Mouse (Mus musculus) right cerebral cortex, postnatal 4 days (tissue): ENCODE data around the gene Sirt5.

ENCODE experiments used
- DNase-seq: peaks from one replicate; pipeline ENCODE4 v3.0.0-alpha.2; 2022

The Sirt5 gene

DNA sequence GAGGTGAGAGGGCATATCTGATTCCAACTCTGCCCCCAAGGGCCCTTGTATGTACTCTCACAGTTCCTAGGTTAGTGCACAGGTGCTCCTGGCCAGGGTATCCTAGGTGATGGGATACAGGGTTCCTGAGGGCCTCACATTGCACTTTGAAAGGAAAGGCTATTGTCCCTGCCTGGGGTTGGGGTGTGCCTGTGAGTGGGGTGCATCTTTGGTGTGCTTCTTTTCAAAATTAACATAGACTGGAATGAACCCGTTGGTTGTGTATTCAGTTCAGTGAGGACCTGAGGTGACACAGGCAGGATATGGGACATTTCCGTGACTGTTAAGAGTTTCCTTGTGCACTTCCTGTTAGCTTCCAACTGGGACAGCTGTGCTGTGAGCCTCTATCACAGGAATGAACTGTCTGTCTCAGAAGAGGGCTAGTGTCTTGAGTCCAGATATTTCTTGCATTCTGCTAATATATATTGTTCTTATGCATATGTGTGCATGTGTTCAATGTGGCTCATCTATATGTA lies 9.7 kb downstream of the Sirt5 start:
- DNase-seq = no peak

DNA sequence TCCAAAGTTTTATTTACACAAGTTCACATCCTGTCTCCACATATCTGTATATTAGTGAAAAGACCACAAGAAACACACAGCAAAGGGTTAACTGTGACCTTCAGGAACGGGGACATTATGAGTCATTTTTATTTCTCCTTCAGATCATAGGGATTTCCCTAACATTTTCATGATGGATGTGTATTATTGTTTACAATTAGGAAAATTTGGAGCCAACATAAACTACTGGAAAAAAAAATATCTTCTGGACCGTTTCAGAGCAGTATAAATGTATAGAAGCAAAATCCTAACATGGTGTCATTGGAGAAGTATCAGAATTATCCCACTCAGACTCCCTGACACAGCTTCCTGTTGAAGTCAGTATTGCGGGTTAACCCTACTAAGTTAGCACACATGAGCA lies 14.7 kb downstream of the Sirt5 start:
- no peak for DNase-seq

DNA sequence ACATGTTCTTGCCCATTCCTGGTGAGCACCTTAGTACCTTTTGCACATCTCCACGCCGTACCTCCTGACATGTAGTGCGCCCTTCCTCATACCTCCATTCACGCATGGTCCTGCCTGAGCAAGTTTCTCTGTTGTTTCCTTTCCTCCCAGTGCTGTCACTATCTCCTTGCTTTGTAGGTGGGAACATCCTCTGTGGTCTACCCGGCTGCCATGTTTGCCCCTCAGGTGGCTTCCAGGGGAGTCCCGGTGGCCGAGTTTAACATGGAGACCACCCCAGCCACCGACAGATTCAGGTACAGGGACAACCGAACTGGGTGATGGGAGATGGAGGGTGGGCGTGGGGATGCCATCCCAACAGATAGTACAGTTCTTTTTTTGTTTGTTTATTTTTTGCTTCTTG lies 20.0 kb downstream of the Sirt5 start:
- no peak for DNase-seq

DNA sequence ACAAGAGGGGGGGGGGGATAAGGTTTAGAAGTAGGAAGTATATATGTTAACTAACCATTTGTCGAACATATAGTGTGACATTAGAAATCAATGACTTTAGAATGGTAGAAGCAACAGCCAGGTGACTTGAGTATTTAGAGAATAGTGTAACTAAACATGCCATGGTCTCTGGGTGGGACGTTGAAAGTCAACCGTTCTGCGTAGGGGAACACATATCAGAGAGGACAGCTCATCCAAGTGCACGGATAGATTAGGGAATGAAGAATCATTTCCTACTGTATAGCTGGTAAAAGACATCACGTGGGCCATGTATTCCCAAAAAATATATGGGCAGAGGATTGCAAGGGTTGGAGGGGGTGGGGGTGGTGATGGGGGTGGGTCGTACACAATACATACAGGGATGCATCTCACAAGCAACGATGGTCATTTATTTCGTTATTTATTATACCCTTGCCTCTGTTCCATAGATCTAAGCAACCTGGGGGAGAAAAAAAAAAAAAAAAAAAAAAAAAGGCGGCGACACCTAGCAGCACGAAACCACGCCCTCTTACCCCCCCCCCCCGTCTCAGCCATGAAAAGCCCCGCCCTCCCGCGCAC lies 32.5 kb downstream of the Sirt5 start:
- no peak for DNase-seq

DNA sequence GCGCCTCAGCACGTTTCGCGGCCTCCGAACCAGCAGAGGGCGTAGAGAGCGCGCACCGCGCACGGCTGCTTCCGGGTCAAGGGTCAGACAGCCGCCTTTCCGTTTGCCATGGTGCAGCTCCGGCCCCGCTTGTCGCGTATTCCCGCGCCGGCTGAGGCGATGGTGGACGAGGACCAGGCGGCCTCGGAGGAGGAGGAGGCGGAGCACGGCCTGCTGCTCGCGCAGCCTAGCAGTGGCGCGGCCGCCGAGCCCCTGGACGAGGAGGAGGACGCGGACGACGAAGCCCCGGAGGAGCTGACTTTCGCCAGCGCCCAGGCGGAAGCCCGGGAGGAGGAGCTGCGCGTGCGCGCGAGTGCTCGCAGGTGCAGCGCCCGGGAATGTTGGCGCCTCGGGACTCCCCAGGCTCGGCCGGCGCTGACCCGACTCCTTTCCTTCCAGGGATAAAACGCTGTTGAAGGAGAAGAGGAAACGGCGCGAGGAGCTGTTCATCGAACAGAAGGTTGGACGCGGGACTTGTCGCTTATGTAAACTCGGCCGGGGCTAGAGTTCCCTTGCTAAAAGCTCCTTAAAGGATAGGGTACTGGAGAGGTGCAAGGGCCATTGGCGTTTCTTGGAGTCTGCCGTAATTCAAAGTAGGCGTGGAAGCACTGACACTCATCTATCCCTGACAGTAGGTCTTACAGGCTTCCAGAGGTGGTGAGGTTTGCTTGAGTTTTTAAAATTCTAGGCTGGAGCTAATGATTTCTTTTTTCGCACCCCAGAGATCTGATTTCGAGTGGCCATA lies 33.2 kb downstream of the Sirt5 start, which contains the start of gene Nol7:
TSS of gene Nol7 (plus strand) at position 94 of the 784 bp plus-strand sequence.
- peak; percentile 99 for DNase-seq

DNA sequence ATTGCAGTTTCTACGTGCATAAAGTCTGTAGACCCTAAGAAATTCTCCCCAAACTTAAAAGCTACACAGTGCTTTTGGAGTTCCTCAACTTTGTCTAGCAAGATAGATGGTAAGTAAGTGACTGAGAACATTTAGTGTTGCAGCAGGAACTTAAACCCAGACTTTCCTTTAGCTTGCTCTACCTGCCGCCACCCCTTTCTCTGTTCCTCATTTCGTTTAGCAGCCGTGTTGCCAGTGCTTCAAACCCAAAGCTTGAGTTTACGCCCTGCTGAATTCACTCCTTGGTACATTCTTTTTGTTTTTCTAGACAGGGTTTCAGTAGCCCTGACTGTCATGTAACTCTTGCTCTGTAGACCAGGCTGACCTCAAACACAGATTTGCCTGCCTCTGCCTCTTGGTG lies 34.3 kb downstream of the Sirt5 start:
- DNase-seq = no peak

DNA sequence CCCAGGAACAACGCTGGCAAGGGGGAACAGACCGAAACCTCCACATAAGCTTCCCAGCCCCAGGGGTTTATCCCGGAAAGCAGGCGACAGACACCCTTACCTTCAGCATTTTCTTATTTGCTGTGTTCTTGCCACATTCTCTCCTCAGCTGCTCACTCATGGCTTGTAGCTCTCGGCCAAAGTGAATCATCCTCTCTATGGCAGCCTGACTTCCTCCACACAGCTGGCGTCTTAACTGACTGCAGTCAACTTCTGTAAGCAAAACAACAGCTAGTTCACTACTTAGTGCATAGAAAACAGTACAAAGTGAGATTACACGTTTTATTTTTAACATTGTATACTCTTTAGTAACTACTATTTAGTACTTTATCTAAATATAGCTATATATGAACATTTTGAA lies 47.0 kb downstream of the Sirt5 start:
- DNase-seq = no peak

DNA sequence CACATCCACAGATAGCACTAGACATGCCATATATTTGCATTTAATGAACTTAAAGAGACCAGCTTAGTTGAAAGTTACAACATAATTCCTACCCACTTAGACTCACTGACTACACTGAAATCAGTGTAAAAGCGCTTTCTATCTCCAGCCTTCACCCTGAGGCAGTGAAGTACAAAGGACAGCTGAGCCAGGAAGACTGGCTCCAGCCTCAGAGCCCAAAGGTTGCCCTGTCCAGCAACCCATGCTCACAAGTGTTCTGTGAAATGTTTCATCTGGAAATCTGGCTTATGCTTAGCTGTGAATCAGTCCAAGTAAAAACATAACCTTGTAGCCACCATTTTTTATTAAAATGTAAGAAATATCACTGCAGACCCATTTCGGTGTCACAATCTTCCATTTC lies 48.3 kb downstream of the Sirt5 start:
- no peak for DNase-seq

DNA sequence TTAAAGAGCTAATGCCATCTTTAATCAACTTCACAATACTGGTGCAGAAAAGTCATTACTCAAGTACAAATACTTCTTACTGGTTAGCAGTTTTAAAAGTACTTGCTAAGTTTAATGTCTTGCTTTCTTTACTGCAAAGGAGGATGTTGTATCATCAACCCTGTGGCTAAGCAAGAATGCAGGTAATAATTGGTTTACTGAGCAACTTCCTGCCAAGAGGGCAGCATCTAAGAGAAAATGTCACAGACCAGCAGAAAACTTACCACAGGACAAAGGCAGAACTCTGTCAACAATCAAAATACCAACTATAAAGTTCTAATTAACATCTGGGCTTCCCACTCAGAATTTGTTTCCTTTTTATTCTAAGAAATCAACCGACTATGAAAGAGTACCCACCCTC lies 50.0 kb downstream of the Sirt5 start:
- no peak for DNase-seq

DNA sequence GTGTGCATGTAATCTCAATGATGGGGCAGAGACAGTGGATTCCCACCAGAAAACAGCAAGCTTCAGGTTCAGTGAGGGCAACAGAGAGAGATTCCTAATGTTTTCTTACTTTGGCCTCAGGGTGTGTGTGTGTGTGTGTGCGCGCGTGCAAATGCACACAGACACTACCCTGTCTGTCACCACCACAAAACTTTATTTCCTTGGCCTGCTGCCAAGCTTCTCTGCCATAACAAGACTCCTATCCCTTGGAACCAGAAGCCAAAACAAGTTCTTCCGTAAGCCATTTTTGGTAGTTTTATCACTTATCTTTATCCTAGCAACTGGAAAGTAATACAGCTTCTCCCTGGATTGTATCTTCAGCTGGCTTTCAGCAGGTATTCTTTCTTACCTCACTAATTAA lies 63.1 kb downstream of the Sirt5 start:
- no peak for DNase-seq

DNA sequence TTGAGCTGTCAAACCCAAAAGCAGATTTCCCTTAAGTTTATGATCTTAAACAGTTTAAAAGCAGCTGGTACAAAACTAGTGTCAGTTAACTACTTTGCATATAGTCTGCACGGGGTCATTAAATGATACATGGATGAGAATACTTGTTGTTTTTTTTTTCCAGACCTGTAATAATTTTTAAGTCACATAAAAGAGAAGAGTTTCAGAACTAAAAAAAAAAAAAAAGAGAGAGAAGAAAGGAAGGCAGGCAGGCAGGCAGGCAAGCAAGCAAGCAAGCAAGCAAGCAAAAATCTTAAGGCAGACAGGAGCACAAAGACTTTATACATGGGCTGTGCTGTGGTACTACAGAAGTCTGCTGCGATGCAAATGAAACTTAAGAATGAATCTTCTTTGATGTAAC lies 68.1 kb downstream of the Sirt5 start:
- no peak for DNase-seq

DNA sequence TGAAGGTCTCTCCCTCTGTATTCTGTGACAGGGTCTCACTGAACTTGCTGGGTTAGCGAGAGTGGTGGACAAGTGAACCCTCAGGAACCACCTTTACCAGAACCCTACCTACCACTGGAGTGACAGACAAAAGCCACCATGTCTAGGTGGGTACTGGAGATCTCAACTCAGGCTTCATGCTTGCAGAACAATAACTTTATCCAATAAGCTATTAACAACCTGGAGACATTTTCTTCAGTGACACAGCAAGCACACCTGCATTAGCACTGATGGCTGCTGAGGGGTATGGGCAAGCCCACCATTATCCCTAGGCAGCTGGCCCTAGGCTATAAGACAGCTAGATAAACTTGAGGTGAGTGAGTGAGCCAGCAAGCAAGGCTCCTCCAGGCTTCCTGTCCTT lies 75.1 kb downstream of the Sirt5 start:
- no peak for DNase-seq

DNA sequence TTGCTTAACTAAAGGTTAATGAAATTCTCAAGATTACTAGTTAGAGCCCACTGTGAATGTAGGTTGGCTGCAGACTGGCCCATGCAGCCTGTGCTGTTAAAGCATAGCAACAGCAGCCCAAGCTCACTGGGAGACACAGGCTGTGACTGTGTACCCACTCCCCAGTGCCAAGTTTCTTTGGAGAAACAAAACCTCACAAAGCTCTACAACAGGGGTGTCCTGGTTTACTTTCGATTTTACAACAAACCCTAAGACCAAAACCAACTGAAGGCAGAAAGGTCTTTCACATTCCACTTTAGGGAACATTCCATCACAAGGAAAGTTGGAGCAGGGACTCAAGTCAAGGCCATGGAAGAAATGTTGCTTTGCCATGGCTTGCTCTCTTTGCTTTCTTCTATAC lies 77.3 kb downstream of the Sirt5 start:
- DNase-seq = no peak

DNA sequence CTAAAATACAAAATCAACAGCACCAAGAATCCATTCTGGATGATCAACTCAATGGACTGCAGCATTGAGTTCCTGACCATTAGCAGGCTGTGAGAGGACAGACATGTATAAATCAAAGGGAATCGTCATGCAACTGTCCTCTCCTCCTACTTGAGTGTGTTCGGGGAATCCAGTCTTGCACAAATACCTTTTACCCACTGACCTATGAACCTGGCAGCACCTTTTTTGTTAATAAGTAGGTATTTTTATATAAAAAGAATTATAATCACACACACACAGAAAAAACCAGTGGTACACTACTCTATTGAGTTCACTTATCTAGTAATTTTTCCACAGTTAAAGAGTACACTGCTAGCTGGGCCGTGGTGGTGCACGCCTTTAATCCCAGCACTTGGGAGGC lies 78.4 kb downstream of the Sirt5 start:
- no peak for DNase-seq

DNA sequence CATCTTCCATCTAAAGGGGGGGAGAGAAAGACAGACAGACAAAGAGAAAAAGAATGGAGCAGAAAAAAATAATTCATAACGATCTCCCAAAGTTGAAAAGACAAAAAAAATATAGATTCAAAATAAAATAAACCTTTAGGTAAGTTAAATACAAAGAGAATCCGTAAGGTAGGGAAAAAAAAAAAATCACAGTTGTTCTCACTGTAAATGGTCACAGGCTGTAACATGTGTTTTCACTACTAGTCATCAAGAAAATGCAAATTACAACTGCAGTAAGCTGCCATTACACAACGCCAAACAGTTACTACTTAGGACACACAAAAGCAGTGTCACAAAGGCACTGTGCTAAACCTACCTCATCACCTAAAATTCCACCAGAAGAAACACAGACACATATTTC lies 79.4 kb downstream of the Sirt5 start:
- no peak for DNase-seq
